Mouse (Mus musculus) testis, adult 10 weeks (tissue): ENCODE measurements around the gene Tas2r137. TPM values are rescaled to one million over a fixed set of nuclear protein-coding genes. Genes with fewer than 3 reads are reported as not detected.

Experiments
- polyA plus RNA-seq: library from polyadenylated mRNA; stranded (reverse); fragments of 350-450 nt; fragmentation: Illumina TruSeq; extraction: RNeasy Lipid Tissue Mini Kit (QIAGEN cat#74804); gene quantifications from one replicate; pipeline ENCODE4 v1.2.3, GENCODE M21; 2014; ENCODE audit warnings: low read depth, low replicate concordance

Tas2r137 gene
- polyA plus RNA-seq: not detected

DNA sequence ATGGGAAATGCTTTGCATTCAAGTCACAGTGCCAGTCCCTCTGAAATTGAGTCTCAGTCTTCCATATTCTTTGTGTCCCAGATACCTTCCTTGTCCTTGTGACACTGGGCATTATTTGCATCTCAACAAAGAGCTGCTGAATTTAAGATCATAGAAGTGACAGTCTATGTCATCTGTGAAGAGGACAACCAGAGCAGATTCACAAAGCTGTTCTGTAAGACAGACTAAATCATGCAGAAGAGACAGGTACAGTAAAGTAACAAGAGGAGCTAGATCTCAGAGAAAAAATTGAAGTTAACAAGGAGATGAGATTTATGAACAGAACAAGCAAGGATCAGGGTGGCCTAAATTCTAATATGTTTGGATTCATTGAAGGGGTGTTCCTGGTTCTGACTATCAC, at the start of gene Tas2r137:
Gene Tas2r137, plus strand, starts transcription at position 301 of the 400 bp plus-strand sequence.

DNA sequence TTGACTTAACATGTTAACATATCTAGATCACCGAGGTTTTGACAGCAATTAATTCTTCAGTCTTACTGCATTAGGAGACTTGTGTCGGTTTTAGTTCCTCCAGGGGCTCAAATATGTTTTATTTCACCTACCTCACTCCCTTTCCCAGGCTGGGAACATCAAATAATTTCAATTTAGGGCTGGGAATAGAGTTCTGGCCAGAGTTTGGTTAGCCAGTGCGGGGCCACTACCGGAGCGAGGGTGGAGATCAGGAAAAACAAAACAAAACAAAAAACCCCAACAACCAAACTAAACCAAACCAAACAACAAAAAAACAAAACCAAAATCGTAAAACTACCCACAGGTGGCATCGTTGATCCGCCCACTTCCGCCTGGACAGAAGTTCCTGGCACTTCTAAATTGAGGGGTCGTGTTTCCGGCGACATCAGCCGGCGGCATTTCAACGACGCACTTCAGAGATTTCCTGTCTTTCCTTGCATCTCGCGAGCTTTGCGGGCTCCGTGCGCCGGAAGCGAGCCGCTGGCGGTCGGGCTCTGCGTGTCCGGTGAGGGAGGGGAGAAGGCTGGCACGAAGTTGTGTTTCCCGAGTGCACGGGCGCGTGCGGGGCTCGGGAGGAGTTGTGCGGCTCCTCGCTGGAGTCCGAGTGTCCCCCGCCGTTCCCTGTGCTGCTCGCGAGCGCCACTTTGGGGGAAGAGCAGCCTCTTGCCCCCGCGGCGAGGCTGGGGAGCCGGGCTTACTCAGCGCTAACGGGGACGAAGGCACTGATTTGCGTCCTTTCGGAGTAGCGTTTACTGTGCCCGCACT, 19.9 kb upstream of the Tas2r137 start, which contains the start of gene Ssbp1:
Gene Ssbp1, plus strand, starts transcription at position 437 of the 804 bp plus-strand sequence.

DNA sequence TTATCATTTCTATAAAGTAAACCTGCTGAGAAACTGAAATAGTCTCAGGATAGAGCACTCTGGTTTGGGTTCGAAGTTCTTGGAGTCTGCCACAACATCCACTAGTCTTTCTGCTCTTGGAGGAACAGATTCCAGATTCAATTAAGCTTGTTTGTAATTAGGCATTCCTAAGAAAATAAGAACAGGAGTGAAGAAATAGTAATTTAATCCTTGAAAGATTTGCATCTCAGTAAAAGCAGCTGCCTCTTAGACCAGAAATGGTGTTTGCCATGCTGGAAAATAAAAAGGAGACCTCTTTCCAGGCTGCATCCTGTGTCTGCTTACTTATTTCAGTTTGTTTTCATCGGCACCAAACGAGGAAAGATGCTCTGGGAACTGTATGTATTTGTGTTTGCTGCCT, 2.2 kb downstream of the Tas2r137 start, which contains the start of gene Tas2r108:
Gene Tas2r108, plus strand, starts transcription at position 301 of the 400 bp plus-strand sequence.

DNA sequence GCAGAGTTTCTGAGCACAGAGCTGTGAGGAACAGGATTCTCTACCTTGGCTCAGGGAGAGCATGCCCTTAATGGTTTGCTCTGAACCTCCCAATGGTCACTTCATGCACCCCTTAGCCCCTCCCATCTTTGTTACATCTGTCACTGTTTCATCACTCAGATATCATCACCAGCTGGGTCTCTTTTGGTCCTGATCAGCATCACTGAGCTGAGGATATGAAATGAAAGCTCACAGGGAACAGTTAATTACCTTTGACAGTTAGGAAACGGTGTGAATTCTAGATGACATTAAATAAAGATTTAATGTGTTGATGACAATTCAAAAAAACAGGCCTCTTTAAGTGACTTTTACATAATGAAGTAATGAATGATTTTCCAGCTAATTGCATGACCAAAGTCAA, 28.4 kb downstream of the Tas2r137 start, which contains the start of gene Prss37:
Gene Prss37, minus strand, starts transcription at position 101 of the 400 bp plus-strand sequence.

Other genes starting within 250 kb of the Tas2r137 start
- gene Agk, start 166.1 kb upstream of the Tas2r137 start, polyA plus RNA-seq: 13.1 TPM
- gene E330009J07Rik, start 55.1 kb upstream of the Tas2r137 start, polyA plus RNA-seq: 3.4 TPM
- 0.07 TPM for gene Wee2, start 52.1 kb upstream of the Tas2r137 start, polyA plus RNA-seq
- 33.7 TPM for gene Ssbp1, start 19.9 kb upstream of the Tas2r137 start, polyA plus RNA-seq
- not detected for gene Tas2r108, start 2.3 kb downstream of the Tas2r137 start, polyA plus RNA-seq
- 461 TPM for gene Prss37, start 28.3 kb downstream of the Tas2r137 start, polyA plus RNA-seq
- gene Olfr461, start 63.8 kb downstream of the Tas2r137 start, polyA plus RNA-seq: not detected
- not detected for gene Olfr460, start 78.3 kb downstream of the Tas2r137 start, polyA plus RNA-seq
- gene Clec5a, start 94.6 kb downstream of the Tas2r137 start, polyA plus RNA-seq: 1.2 TPM
- gene Tas2r138, start 122.1 kb downstream of the Tas2r137 start, polyA plus RNA-seq: not detected
- 3.7 TPM for gene Mgam, start 137.6 kb downstream of the Tas2r137 start, polyA plus RNA-seq